Mouse (Mus musculus) fat pad, adult 2 months (tissue): Measurements from ENCODE around the gene Ostc.

ENCODE experiments used
- DNase-seq: peaks from one replicate; pipeline ENCODE4 v3.0.0-alpha.2; 2011; ENCODE audit warnings: low read depth, low spot score; ENCODE audit errors: extremely low read depth

Gene Ostc

GRCm38 (mm10) chr3:130646110-130646810 is 63.0 kb downstream of the Ostc start:
- DNase-seq: no peak
